Mouse (Mus musculus) limb, embryonic 14.5 days (tissue): ENCODE measurements around the gene Drosha. TPM values are rescaled to one million over a fixed set of nuclear protein-coding genes. Genes with fewer than 3 reads are reported as not detected.

Source experiments
- ATAC-seq: fragments of 200-750 bp; cut with Nextera tagmentation; 2 replicates; pipeline ENCODE4 v1.8.0; 2017; ENCODE audit warnings: low read depth, moderate number of reproducible peaks, moderate TSS enrichment; ENCODE audit not compliant: low FRiP score
- DNase-seq: peaks from one replicate; pipeline ENCODE4 v3.0.0-alpha.2; 2015; ENCODE audit warnings: low spot score
- H3K27ac ChIP-seq: fragments of 300-500 bp; sonication (generic); replicated peaks from 2 replicates; pipeline ENCODE4 v1.5.1; 2014; ENCODE audit warnings: low read depth, mild to moderate bottlenecking, low read length, moderate library complexity, mixed read lengths
- H3K27me3 ChIP-seq: fragments of 300-500 bp; sonication (generic); 2 replicates; pipeline ENCODE4 v1.6.1; 2014; ENCODE audit warnings: low read length, mixed read lengths; ENCODE audit not compliant: control insufficient read depth, insufficient read depth
- H3K36me3 ChIP-seq: fragments of 300-500 bp; sonication (generic); 2 replicates; pipeline ENCODE4 v1.6.1; 2014; ENCODE audit warnings: mild to moderate bottlenecking, low read length, moderate library complexity, mixed read lengths; ENCODE audit not compliant: control insufficient read depth, insufficient read depth
- H3K4me1 ChIP-seq: fragments of 300-500 bp; sonication (generic); 2 replicates; pipeline ENCODE4 v1.6.1; 2014; ENCODE audit warnings: antibody characterized with exemption, low read length, mixed read lengths; ENCODE audit not compliant: control insufficient read depth, insufficient read depth
- H3K4me2 ChIP-seq: fragments of 300-500 bp; sonication (generic); replicated peaks from 2 replicates; pipeline ENCODE4 v1.6.1; 2014; ENCODE audit warnings: low read depth, mild to moderate bottlenecking, low read length, moderate library complexity; ENCODE audit not compliant: severe bottlenecking
- H3K4me3 ChIP-seq: fragments of 300-500 bp; sonication (generic); replicated peaks from 2 replicates; pipeline ENCODE4 v1.5.1; 2014; ENCODE audit warnings: low read length
- H3K9ac ChIP-seq: fragments of 300-500 bp; sonication (generic); 2 replicates; pipeline ENCODE4 v1.6.1; 2014; ENCODE audit warnings: mild to moderate bottlenecking, low read depth, low read length, moderate library complexity; ENCODE audit not compliant: severe bottlenecking
- H3K9me3 ChIP-seq: fragments of 300-500 bp; sonication (generic); 2 replicates; pipeline ENCODE4 v1.6.1; 2016; ENCODE audit warnings: low read length; ENCODE audit not compliant: control insufficient read depth
- POLR2A ChIP-seq: fragments of 200-500 bp; IDR thresholded peaks from 2 replicates; pipeline ENCODE4 v1.8.0; 2012; ENCODE audit warnings: inconsistent platforms, mild to moderate bottlenecking, moderate library complexity, borderline replicate concordance; ENCODE audit not compliant: insufficient read depth, insufficient read length; ENCODE audit errors: extremely low read depth
- WGBS: fragments of 180-500 bp; shearing (Covaris S2); extraction: QIAGEN DNeasy Blood & Tissue Kit; methylation state at CpG from one replicate; pipeline ENCODE4 v1.1.7; 2014; 5-methylcytosine and 5-hydroxymethylcytosine counted together
- polyA plus RNA-seq, 2 experiments: library from polyadenylated mRNA; depleted of rRNA in 1 of 2; stranded (reverse) in 1 of 2; unstranded in 1 of 2; fragments of >200 nt; fragmentation: Nextera tagmentation in 1 of 2; extraction: Ambion mirVana in 1 of 2; gene quantifications; 2 replicates each; pipeline versions ENCODE4 v1.2.1 to v1.2.3; 2012 to 2014

Gene Drosha
- polyA plus RNA-seq, 2 experiments = 34.3 to 39.0 TPM

GRCm38 (mm10) chr15:12832599-12832998 is 8.0 kb downstream of the Drosha start:
- 98% methylated on average over 4 of the region's 4 CpGs for WGBS
- Histone ChIP-seq H3K27ac (no peak overlapping the region), H3K4me3 (no peak overlapping the region)

GRCm38 (mm10) chr15:12833385-12833784 is 8.8 kb downstream of the Drosha start:
- no peak for ATAC-seq
- WGBS = 98% methylated on average over 31 of the region's 31 CpGs
- H3K4me1 ChIP-seq = no peaks in the 10 kb centered on the region

More at GRCm38 (mm10) chr15:12832599-12832998, 8.0 kb downstream of the Drosha start:
- no peak overlapping the region for H3K9ac ChIP-seq
- H3K4me2 ChIP-seq = no peak overlapping the region
- no peak for TF ChIP-seq POLR2A
- no peaks in the 10 kb centered on the region for H3K27me3 ChIP-seq
- no peaks in the 10 kb centered on the region for H3K9me3 ChIP-seq
- H3K36me3 ChIP-seq = peaks cover 64% of the 10 kb centered on the region
- H3K4me1 ChIP-seq = no peaks in the 10 kb centered on the region
- ATAC-seq (no peak), DNase-seq (no peak)

GRCm38 (mm10) chr15:12834231-12834630 is 9.6 kb downstream of the Drosha start:
- ATAC-seq (no peak), DNase-seq (no peak)
- no peak overlapping the region for H3K27ac ChIP-seq
- no peaks in the 10 kb centered on the region for H3K9me3 ChIP-seq
- TF ChIP-seq POLR2A = no peak
- no peak overlapping the region for H3K9ac ChIP-seq
- no peak overlapping the region for H3K4me3 ChIP-seq
- 94% methylated on average over 24 of the region's 24 CpGs for WGBS
- no peak overlapping the region for H3K4me2 ChIP-seq
- H3K36me3 ChIP-seq = peaks cover 65% of the 10 kb centered on the region
- H3K27me3 ChIP-seq = no peaks in the 10 kb centered on the region
- no peaks in the 10 kb centered on the region for H3K4me1 ChIP-seq

More at GRCm38 (mm10) chr15:12833385-12833784, 8.8 kb downstream of the Drosha start:
- H3K27ac ChIP-seq = no peak overlapping the region
- no peak overlapping the region for H3K4me2 ChIP-seq
- H3K27me3 ChIP-seq = no peaks in the 10 kb centered on the region
- no peak for DNase-seq
- TF ChIP-seq POLR2A = no peak
- H3K36me3 ChIP-seq = peaks cover 69% of the 10 kb centered on the region
- no peak overlapping the region for H3K4me3 ChIP-seq
- no peak overlapping the region for H3K9ac ChIP-seq
- no peaks in the 10 kb centered on the region for H3K9me3 ChIP-seq

DNA sequence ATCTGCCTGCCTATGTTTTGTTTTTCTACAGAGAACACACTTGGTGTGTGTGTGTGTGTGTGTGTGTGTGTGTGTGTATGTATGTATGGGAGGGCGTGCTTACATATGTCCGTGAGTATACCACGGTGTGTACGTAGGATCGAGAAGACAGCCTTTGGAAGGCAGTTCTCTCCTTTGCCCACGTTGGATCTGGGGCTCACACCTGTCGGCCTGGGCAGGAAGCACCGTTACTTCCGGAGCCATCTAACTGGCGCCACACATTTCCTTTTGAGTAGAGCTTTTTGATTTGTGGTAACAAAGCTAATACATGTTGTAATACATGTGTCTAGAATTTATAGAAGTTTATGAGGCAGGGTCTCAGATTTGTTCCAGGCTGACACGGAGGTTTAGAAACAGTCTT is 16.1 kb downstream of the Drosha start:
- H3K36me3 ChIP-seq = peaks cover 88% of the 10 kb centered on the region
- H3K27me3 ChIP-seq = no peaks in the 10 kb centered on the region
- DNase-seq (no peak), ATAC-seq (no peak)
- H3K4me2 ChIP-seq = no peak overlapping the region
- no peaks in the 10 kb centered on the region for H3K9me3 ChIP-seq
- H3K4me3 ChIP-seq = no peak overlapping the region
- no peak overlapping the region for H3K27ac ChIP-seq
- no peak for TF ChIP-seq POLR2A
- H3K9ac ChIP-seq = no peak overlapping the region
- H3K4me1 ChIP-seq = no peaks in the 10 kb centered on the region
- 93% methylated on average over 11 of the region's 11 CpGs for WGBS

DNA sequence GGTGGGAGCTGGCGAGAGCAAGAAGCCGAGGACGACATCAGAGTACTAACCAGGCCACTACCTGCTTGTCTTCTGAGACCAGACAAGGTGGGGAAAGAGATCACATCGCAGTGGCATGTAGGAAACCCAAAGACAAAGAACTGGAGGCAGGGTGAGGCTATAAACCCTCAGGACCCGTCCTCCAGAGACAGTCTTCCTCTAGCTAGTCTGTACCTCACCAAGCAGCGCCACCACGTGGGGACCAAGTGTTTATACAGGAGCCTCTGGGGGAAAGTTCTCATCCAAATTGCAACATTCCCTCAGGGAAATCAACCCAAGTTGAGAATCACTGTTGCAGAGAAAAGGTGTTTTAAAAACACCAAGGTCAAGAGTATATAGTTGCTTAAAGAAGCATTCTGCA is 18.2 kb downstream of the Drosha start:
- Histone ChIP-seq H3K9me3 (no peaks in the 10 kb centered on the region), H3K27ac (no peak overlapping the region), H3K36me3 (peaks cover 82% of the 10 kb centered on the region), H3K4me3 (no peak overlapping the region), H3K4me1 (no peaks in the 10 kb centered on the region), H3K27me3 (no peaks in the 10 kb centered on the region), H3K9ac (no peak overlapping the region), H3K4me2 (no peak overlapping the region)
- TF ChIP-seq POLR2A = no peak
- 82% methylated on average over 7 of the region's 7 CpGs for WGBS
- ATAC-seq (no peak), DNase-seq (no peak)
